Mouse (Mus musculus): ENCODE results near the gene Gm16381.
"Not testable (repeated sequence)": the region's sequence is repeated elsewhere in the genome, so short reads cannot be mapped to it uniquely, and the experiment has no call there.

Gene Gm16381

GRCm38 (mm10) chr12:87644520-87644919 is at the start of gene Gm16381:
TSS of gene Gm16381 (minus strand) at chr12:87644620.
- not testable (repeated sequence) for DNase-seq (ENCODE audit: low read depth, low spot score)

DNA sequence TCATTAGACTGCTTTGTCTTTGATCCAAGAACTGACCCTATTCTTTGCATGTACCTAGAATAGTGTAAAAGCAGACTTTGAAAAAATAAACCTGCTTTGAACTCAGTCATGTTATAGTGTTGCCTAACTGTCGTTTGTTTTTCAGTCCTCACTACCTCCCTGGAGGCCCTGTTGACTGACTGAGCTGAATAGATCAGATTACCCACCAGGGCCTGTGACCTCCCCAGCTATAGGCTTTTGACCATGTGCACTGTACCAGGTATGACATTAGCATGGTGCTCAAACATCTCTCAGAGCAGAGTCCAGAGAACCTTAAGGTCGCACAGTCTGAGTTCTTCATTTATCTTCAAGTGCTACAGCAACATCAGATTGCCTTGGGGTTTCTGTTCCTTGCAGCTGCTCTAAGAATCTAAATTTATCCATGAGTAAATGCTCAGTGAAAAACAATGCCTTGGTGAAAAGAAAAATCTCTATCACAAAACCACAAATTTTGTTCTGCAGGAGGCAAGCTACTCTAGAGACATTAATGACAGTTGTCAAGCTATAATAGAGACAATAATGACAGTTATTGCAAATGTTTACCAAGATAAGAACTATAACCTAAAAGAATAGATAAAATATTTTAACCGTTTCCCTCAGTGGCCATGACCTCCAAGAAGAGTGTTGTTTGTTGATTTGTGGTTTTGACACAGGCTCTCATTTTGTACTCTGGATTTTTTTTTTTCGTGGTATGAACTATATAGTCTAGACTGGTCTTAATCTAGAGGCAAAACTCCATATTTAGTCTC is 8.7 kb upstream of the Gm16381 start:
- DNase-seq (ENCODE audit: low read depth, low spot score) = not testable (repeated sequence)

- DNase-seq (ENCODE audit: low read depth, low spot score) = not testable (repeated sequence)
Observed at GRCm38 (mm10) chr12:87618569-87618968, 25.9 kb downstream of the Gm16381 start, which contains the start of gene Gm4027. TSS of gene Gm4027 (plus strand) at chr12:87618869.

GRCm38 (mm10) chr12:87602388-87602787 is 42.0 kb downstream of the Gm16381 start, which contains the start of gene Oog1:
TSS of gene Oog1 (plus strand) at chr12:87602688.
- not testable (repeated sequence) for DNase-seq (ENCODE audit: low read depth, low spot score)

- not testable (repeated sequence) for DNase-seq (ENCODE audit: low read depth, low spot score)
Observed at GRCm38 (mm10) chr12:87601388-87601787, 43.0 kb downstream of the Gm16381 start.

All from A20 (cell line).